Mouse (Mus musculus) embryo, embryonic 10.5 days (tissue): ENCODE measurements around the gene Wipf3.

Source experiments
- DNase-seq: peaks from one replicate; pipeline ENCODE4 v3.0.0-alpha.2; 2015; ENCODE audit warnings: low spot score

Wipf3 gene

GRCm38 (mm10) chr6:54475926-54476667 is 46.7 kb downstream of the Wipf3 start:
- no peak for DNase-seq

GRCm38 (mm10) chr6:54478646-54479324 is 49.4 kb downstream of the Wipf3 start:
- peak; percentile 19 for DNase-seq

- DNase-seq = no peak
These were observed 52.1 kb downstream of the Wipf3 start for GRCm38 (mm10) chr6:54481390-54482112.

- DNase-seq = no peak
These were observed 55.6 kb downstream of the Wipf3 start for GRCm38 (mm10) chr6:54485000-54485399.

GRCm38 (mm10) chr6:54485435-54485901 is 56.1 kb downstream of the Wipf3 start:
- no peak for DNase-seq

- no peak for DNase-seq
These were observed 56.7 kb downstream of the Wipf3 start for GRCm38 (mm10) chr6:54485973-54486569.

- DNase-seq = peak; percentile 37
These were observed 61.7 kb downstream of the Wipf3 start for GRCm38 (mm10) chr6:54491074-54491473.

- DNase-seq = no peak
These were observed 64.7 kb downstream of the Wipf3 start for GRCm38 (mm10) chr6:54494097-54494496.

- no peak for DNase-seq
These were observed 65.4 kb downstream of the Wipf3 start for GRCm38 (mm10) chr6:54494612-54495398.

GRCm38 (mm10) chr6:54496214-54496613 is 66.8 kb downstream of the Wipf3 start:
- no peak for DNase-seq

GRCm38 (mm10) chr6:54502661-54503115 is 73.3 kb downstream of the Wipf3 start:
- no peak for DNase-seq

GRCm38 (mm10) chr6:54506318-54506717 is 76.9 kb downstream of the Wipf3 start:
- DNase-seq = no peak

- DNase-seq = peak; percentile 82
These were observed 77.6 kb downstream of the Wipf3 start for GRCm38 (mm10) chr6:54507002-54507401.

GRCm38 (mm10) chr6:54507808-54508207 is 78.4 kb downstream of the Wipf3 start:
- no peak for DNase-seq

GRCm38 (mm10) chr6:54508256-54508793 is 78.9 kb downstream of the Wipf3 start:
- DNase-seq = no peak

GRCm38 (mm10) chr6:54509264-54509663 is 79.9 kb downstream of the Wipf3 start:
- DNase-seq = no peak

GRCm38 (mm10) chr6:54512256-54512655 is 82.9 kb downstream of the Wipf3 start:
- DNase-seq = no peak

- DNase-seq = no peak
These were observed 87.2 kb downstream of the Wipf3 start for GRCm38 (mm10) chr6:54516512-54517134.

GRCm38 (mm10) chr6:54518758-54519157 is 89.4 kb downstream of the Wipf3 start:
- DNase-seq = no peak

- no peak for DNase-seq
These were observed 99.3 kb downstream of the Wipf3 start for GRCm38 (mm10) chr6:54528666-54529065.

- no peak for DNase-seq
These were observed 100.8 kb downstream of the Wipf3 start for GRCm38 (mm10) chr6:54530182-54530581.
